Mouse (Mus musculus): ENCODE measurements at regions not wholly inside any gene's neighbourhood (a gene's known extent, or its start where the extent isn't known, plus 50 kb on each side); places are given as distances from the start of the nearest gene placed in this dataset.

GRCm38 (mm10) chr17:47271979-47272677, 96.6 kb upstream of the Mrps10 start:
- DNase-seq (ENCODE audit: low spot score) = no peak

- no peak for DNase-seq (ENCODE audit: low spot score)
These were observed 99.4 kb upstream of the Mrps10 start for GRCm38 (mm10) chr17:47269053-47269891.

GRCm38 (mm10) chr17:47267843-47268242, 100.8 kb upstream of the Mrps10 start:
- no peak for DNase-seq (ENCODE audit: low spot score)

GRCm38 (mm10) chr17:47267076-47267475, 101.6 kb upstream of the Mrps10 start:
- no peak for DNase-seq (ENCODE audit: low spot score)

- DNase-seq (ENCODE audit: low spot score) = no peak
These were observed 102.4 kb upstream of the Mrps10 start for GRCm38 (mm10) chr17:47266335-47266734.

GRCm38 (mm10) chr17:47262986-47263385, 105.7 kb upstream of the Mrps10 start:
- no peak for DNase-seq (ENCODE audit: low spot score)

DNA sequence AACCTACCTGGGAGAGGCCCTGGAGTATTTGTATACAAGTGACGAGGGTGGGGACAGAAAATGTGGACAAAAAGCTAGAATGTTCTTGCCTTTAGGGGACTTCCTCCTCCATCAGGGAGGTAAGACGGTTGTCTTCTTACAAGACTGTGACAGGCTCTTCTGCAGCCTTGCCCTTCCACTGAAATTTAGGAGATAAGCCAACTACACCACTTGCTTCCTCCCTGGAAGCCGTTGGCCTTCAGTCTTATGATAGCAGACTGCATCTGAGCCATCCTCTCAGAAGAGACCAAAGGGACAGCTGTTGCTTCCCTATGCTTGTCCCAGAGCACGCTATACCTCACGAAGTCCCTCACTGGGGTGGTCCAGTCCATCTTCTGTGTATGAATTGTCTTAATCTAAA, 106.5 kb upstream of the Mrps10 start:
- DNase-seq (ENCODE audit: low spot score) = no peak

- no peak for DNase-seq (ENCODE audit: low spot score)
These were observed 107.7 kb upstream of the Mrps10 start for GRCm38 (mm10) chr17:47260976-47261375.

DNA sequence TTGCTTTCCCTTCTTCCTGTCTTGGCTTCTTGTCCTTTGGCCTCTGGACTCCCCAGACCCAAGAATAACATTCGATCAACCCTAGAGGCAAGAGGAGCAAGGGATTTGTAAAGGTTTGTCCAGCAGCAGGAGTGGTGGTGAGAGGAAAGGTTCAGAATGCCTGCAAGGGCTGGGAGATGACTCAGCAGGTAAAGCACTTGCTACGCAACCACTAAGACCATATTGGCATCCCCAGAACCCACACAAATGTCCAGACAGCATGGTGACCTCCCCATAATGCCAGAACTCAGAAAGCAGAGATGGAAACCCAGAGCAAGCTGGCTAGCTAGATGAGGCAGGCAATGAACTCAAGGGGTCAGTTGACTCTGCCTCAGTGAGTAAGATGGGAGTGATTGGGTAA, 110.4 kb upstream of the Mrps10 start:
- DNase-seq (ENCODE audit: low spot score) = no peak

DNA sequence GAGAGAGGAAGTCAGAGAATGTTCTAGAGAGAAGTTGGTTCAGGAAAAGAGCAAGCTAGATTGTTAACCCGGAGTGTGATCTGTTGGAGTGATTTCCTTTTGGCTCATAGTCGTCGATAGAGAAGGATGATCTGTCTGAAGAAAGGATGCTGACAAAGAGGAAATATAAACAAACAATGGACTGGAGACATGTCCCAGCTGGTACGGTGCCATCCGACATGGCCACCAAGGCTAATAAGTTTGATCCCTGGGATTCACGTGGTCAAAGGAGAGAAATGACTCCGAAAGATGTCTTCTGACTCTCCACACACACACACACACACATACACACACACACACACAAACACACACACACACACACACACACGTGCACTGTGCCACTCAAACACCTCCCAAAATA, 113.5 kb upstream of the Mrps10 start:
- no peak for DNase-seq (ENCODE audit: low spot score)

- no peak for DNase-seq (ENCODE audit: low spot score)
These were observed 114.7 kb upstream of the Mrps10 start for GRCm38 (mm10) chr17:47254026-47254425.

DNA sequence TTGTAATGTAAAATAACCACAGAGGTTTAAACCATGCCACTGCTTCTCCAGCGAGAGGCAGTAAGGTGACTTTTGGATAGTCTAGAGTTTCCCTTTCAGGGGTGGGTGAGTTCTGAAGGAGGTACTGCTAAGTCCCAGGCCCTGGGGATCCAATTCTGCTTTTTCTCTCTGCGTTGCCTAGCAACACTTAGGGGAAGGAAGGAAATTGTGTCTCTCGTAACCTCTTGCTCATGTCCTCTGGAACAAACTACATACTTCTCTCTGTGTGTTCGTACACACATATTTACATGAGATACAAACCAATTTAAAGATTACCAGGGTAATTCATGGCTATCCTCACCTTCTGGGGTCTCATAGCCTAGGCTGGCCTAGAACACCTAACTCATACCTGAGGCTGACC, 118.7 kb upstream of the Mrps10 start:
- no peak for DNase-seq (ENCODE audit: low spot score)

GRCm38 (mm10) chr17:47249176-47249575, 119.5 kb upstream of the Mrps10 start:
- DNase-seq (ENCODE audit: low spot score) = no peak

DNA sequence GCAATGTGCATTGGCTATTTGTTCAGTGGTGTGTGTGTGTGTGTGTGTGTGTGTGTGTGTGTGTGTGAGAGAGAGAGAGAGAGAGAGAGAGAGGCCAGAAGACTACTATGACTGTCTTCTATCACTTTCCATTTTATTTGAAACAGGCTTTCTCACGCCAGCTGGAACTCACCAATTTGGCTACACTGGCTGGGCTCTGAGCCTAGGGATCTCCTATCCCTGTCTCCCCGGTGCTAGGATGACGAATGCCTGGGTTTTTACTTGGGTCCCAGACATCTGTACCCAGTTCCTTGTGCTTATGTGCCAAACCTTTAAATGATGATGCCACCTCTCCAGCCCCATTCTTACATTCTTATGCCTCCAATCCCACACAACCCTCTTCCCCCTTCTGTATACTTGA, 120.6 kb upstream of the Mrps10 start:
- no peak for DNase-seq (ENCODE audit: low spot score)

DNA sequence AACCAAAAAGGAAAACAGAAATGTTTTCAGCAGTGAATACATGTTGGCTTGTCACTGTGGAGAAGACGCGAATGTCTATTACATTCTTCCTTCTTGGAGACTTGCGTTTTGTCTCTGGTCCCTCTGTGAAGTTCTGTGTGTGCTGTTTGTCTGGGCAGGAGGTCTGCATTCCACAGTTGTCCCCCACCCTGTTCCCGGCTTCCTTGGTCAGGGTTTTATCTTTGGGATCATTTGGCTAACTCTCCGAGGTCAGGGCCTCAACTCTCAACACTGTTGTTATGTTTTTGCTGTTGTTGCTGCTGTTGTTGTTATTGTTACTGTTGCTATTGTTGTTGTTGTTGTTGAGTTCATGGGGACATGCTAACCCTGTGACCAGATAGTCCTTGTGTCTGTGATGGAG, 121.2 kb upstream of the Mrps10 start:
- DNase-seq (ENCODE audit: low spot score) = no peak

DNA sequence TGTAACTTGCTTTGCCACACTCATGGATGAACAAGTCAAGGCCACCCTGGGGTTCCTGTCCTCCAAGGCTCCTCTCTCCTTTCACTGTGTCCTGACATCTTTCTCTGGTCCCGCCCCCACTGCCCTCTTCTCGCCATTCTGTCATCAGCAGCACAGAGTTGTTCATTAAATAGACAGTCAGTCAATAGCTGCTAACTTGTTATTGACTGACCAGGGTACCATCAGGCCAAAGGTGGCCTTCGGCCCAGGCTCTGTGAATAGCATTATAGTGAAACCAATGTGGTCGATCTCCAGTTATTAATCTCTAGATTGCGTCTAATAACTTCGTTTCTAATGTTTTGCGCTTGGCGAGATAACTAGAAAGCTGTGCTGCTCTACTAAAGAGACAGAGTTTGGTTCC, 122.1 kb upstream of the Mrps10 start:
- DNase-seq (ENCODE audit: low spot score) = no peak

DNA sequence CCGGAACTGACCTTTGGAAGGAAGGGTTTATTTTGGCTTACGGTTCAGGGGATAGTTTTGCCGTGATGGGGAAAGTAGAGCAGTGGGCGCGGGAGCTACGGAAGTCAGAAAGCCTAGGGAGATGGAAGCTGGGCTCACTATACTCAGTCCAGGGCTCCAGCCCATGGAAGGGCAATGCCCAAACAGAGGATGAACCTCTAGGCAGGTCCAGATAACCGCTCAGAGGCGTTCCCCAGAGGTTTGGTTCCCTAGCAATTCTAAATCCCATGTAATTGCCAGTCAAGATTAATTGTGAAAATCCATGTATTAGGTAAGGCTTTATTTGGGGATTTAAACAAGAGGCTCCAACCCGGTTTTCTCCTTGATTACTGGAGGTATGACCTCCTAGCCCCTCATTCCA, 123.1 kb upstream of the Mrps10 start:
- no peak for DNase-seq (ENCODE audit: low spot score)

DNA sequence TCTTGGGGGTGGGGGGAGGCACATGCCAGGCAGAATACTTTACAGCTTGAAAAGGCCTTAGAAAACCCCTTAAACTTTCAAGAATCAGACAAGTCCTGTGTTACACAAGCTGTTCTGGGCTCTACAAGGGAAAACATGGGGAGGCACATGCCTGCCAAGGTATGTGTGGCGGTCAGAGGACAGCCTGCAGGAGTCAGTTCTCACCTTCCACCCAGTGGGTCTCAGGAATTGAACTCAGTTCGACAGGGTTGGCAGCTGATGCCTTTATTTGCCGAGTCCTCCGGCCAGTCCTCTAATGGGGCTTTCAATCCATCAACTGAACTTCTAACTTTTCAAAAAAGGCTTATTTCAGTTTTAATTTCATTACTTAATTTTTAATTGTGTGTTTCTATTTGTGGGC, 129.6 kb upstream of the Mrps10 start:
- no peak for DNase-seq (ENCODE audit: low spot score)

DNA sequence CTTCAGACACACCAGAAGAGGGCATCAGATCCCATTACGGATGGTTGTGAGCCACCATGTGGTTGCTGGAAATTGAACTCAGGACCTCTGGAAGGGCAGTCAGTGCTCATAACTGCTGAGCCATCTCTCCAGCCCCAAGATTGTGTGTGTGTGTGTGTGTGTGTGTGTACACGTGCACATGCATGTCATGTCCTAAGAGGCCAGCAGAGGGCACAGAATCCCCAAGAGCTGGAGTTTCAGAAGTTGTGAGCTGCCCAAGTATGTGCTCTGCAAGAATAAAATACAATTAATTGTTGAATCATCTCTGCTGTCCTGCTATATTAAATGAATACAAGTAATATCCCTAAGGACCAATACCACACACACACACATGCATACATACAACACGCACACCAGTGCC, 130.8 kb upstream of the Mrps10 start:
- DNase-seq (ENCODE audit: low spot score) = peak; percentile 9

GRCm38 (mm10) chr17:47234343-47234742, 134.3 kb upstream of the Mrps10 start:
- DNase-seq (ENCODE audit: low spot score) = no peak

DNA sequence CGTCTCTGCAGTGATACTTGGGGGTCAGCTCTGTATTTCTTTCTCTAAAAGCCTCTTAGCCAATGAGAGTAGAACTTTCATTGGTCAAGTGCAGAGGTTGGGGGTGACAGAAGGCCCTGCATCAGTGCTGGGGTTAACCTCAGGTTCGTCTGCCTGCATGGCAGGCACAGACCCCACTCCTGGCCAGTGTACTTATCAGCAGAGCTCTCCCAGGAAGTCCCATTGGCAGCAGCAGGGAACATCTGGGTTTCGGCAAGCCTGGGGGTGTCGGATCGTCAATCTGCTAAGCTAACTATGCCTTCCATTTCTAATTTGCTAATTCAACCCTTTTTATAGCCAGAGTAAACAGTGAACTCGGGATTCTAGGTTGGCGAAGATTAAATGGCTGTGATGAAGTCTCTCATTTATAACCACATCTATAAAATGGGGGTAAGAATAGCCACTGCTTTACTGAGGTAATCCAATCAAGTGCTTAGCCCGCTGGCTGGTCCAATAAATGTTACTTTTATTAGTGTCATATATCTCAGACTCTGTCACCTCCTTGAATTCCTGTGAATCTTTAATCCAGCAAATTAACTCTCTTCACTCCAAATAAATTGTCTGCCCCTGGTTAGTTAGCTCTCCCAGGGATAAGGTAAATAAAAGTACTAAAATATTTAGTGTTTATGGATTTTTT, 135.5 kb upstream of the Mrps10 start:
- no peak for DNase-seq (ENCODE audit: low spot score)

- no peak for DNase-seq (ENCODE audit: low spot score)
These were observed 138.0 kb upstream of the Mrps10 start for GRCm38 (mm10) chr17:47230715-47231114.

GRCm38 (mm10) chr17:47226391-47226790, 142.3 kb upstream of the Mrps10 start:
- no peak for DNase-seq (ENCODE audit: low spot score)

Measured in embryo, embryonic 10.5 days (tissue).